Mouse (Mus musculus): Measurements from ENCODE around the gene Ttc7b.

DNA sequence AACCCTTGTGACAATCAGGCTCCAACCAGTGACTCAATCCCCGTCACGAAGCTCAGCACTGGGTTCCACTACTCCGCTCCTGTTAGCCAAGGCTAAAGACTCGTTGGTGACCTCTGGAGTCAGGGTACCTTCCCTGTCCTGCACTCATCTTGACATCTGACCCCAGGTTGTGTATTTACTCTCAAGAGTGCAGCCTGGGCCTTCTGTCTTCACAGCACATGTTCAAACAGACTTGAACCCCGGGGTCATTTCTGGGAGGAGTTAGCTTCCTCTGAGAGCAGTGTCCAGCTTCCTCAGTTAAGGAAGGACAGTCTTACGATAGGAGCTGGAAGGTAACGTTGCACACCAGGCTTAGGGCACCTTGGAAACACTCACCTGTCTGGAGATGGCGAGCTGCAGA is 144.8 kb downstream of the Ttc7b start:
- no peak for TF ChIP-seq EP300 (optimal IDR thresholded peaks at IDR 0.05)
- no peak for TF ChIP-seq CTCF (IDR thresholded peaks at IDR 0.05; ENCODE audit: low read depth)
